Mouse (Mus musculus) erythroblast, embryonic 14.5 days (primary cell): Measurements from ENCODE around the gene Adgrg3. TPM values are rescaled to one million over a fixed set of nuclear protein-coding genes. Genes with fewer than 3 reads are reported as not detected.
"Not testable (repeated sequence)": the region's sequence is repeated elsewhere in the genome, so short reads cannot be mapped to it uniquely, and the experiment has no call there.

Experiments used
- H3K27me3 ChIP-seq: 2 replicates; pipeline ENCODE4 v1.6.1; 2012; ENCODE audit warnings: inconsistent platforms; ENCODE audit not compliant: control insufficient read depth
- H3K36me3 ChIP-seq: 2 replicates; pipeline ENCODE4 v1.6.1; 2012; ENCODE audit warnings: mild to moderate bottlenecking, inconsistent platforms; ENCODE audit not compliant: control insufficient read depth
- H3K4me1 ChIP-seq: 2 replicates; pipeline ENCODE4 v1.6.1; 2012; ENCODE audit warnings: inconsistent platforms; ENCODE audit not compliant: control insufficient read depth
- H3K4me3 ChIP-seq: replicated peaks from 2 replicates; pipeline ENCODE3; 2012; ENCODE audit warnings: moderate library complexity, mild to moderate bottlenecking, inconsistent platforms
- H3K9me3 ChIP-seq: 2 replicates; pipeline ENCODE4 v1.6.1; 2012; ENCODE audit warnings: low read length, inconsistent platforms, mixed read lengths; ENCODE audit not compliant: control insufficient read depth
- GATA1 ChIP-seq: IDR thresholded peaks from 2 replicates; pipeline ENCODE4 v1.6.1; 2012; ENCODE audit warnings: low read length, inconsistent platforms, mixed read lengths
- TAL1 ChIP-seq: IDR thresholded peaks from 3 replicates; pipeline ENCODE4 v1.6.1; 2012; ENCODE audit warnings: low read length, inconsistent platforms, mixed read lengths
- polyA plus RNA-seq: library from polyadenylated mRNA; stranded (reverse); fragments of >175 nt; gene quantifications from 2 replicates; pipeline ENCODE4 v1.2.3, GENCODE M21; 2012

The Adgrg3 gene
- polyA plus RNA-seq, 1 experiment, result 0.17 TPM

GRCm38 (mm10) chr8:95012442-95012919, 5.0 kb upstream of the Adgrg3 start:
- Histone ChIP-seq H3K9me3 (no peaks in the 10 kb centered on the region), H3K36me3 (peaks cover 85% of the 10 kb centered on the region), H3K4me1 (no peaks in the 10 kb centered on the region), H3K4me3 (no peak overlapping the region), H3K27me3 (no peaks in the 10 kb centered on the region)
- no peak for TF ChIP-seq TAL1
- no peak for TF ChIP-seq GATA1

- no peaks in the 10 kb centered on the region; the same call in 1 of the 2 replicates for H3K4me1 ChIP-seq
- H3K36me3 ChIP-seq, result peaks cover 51% of the 10 kb centered on the region
- no peak overlapping the region for H3K4me3 ChIP-seq
- peaks cover 15% of the 10 kb centered on the region for H3K27me3 ChIP-seq
- H3K9me3 ChIP-seq, result no peaks in the 10 kb centered on the region
- TF ChIP-seq TAL1, result no peak
- no peak for TF ChIP-seq GATA1
These were observed 1.6 kb upstream of the Adgrg3 start for GRCm38 (mm10) chr8:95015866-95016265.

DNA sequence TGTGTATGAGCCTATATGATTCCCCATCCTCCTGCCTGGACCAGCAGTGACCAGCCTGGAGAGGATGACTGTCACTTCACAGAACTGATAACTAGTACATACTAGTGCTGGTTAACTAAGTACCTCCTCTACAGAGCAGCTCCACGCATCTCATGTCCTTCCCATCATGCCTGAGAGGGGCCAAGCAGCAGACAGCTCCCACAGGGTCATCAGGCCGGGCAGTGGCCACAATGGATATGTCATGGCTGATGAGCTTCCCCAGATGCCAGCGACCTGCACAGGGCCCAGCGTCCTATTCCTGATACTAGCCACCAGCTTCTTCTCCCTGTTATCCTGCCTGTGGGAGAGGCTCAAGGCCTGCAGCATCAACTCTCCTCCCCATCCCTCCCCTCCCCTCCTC, 808 bp upstream of the Adgrg3 start:
- H3K4me1 ChIP-seq, result no peaks in the 10 kb centered on the region; the same call in 1 of the 2 replicates
- H3K27me3 ChIP-seq, result peaks cover 20% of the 10 kb centered on the region
- no peak overlapping the region for H3K4me3 ChIP-seq
- no peak for TF ChIP-seq TAL1
- no peak for TF ChIP-seq GATA1
- H3K9me3 ChIP-seq, result no peaks in the 10 kb centered on the region
- H3K36me3 ChIP-seq, result peaks cover 43% of the 10 kb centered on the region

- H3K4me3 ChIP-seq, result no peak overlapping the region
These were observed 610 bp downstream of the Adgrg3 start for GRCm38 (mm10) chr8:95017969-95018635.

GRCm38 (mm10) chr8:95020293-95020777, 2.8 kb downstream of the Adgrg3 start:
- Histone ChIP-seq H3K4me3 (no peak overlapping the region), H3K27me3 (peaks cover 20% of the 10 kb centered on the region), H3K36me3 (peaks cover 6% of the 10 kb centered on the region), H3K9me3 (no peaks in the 10 kb centered on the region), H3K4me1 (no peaks in the 10 kb centered on the region; the same call in 1 of the 2 replicates)
- TF ChIP-seq TAL1 (peak; percentile 16; the same call in 1 of the 3 replicates), GATA1 (no peak)

More at GRCm38 (mm10) chr8:95017969-95018635, 610 bp downstream of the Adgrg3 start:
- Histone ChIP-seq H3K36me3 (peaks cover 29% of the 10 kb centered on the region), H3K9me3 (no peaks in the 10 kb centered on the region), H3K4me1 (no peaks in the 10 kb centered on the region; the same call in 1 of the 2 replicates), H3K27me3 (peaks cover 20% of the 10 kb centered on the region)
- TF ChIP-seq GATA1 (no peak), TAL1 (no peak)

DNA sequence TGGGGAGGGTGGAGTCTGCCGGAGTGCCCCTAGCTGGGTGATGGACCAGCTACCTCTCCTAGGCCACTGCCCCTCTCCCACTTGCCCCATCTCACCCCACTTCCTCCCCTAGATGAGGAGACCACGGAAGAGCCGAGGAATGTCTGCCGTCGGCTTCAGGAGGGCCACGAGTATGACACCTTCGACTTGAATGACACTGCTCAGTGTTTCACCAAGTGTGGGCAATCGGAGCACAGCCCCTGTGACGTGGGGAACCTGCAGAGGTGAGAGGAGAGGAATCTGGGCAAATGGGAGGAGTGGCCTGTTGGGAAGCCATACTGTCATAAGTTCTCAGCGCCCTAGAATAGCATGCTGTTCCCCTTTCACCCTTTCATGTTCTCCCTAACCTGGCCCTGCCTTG, 3.3 kb downstream of the Adgrg3 start:
- Histone ChIP-seq H3K4me3 (no peak overlapping the region), H3K4me1 (no peaks in the 10 kb centered on the region; the same call in 1 of the 2 replicates), H3K27me3 (peaks cover 20% of the 10 kb centered on the region), H3K36me3 (peaks cover 1% of the 10 kb centered on the region), H3K9me3 (peaks cover 4% of the 10 kb centered on the region)
- TF ChIP-seq TAL1 (no peak), GATA1 (no peak)

DNA sequence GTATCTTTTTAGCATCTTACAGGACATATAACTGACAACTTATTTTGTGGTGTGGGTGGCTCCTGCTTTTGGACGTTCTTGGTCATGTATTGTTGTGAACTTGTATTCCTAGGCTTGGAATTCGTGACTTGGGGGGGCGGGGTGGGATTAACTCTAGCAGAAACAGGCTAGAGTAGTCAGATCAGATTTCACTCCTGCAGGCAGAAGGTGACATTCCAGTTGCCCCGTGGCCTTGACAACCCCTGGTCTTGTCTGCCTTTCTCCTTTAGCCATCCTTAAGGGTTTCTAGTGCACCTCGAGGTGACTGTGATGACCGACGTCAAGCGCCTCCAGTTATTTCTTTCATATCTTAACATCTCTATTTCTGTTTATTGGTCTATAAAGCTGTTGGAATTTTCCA, 5.7 kb downstream of the Adgrg3 start:
- Histone ChIP-seq H3K4me1 (no peaks in the 10 kb centered on the region; the same call in 1 of the 2 replicates), H3K4me3 (no peak overlapping the region), H3K36me3 (no peaks in the 10 kb centered on the region), H3K27me3 (peaks cover 20% of the 10 kb centered on the region), H3K9me3 (peaks cover 4% of the 10 kb centered on the region)
- TF ChIP-seq GATA1, result no peak
- TF ChIP-seq TAL1, result no peak

DNA sequence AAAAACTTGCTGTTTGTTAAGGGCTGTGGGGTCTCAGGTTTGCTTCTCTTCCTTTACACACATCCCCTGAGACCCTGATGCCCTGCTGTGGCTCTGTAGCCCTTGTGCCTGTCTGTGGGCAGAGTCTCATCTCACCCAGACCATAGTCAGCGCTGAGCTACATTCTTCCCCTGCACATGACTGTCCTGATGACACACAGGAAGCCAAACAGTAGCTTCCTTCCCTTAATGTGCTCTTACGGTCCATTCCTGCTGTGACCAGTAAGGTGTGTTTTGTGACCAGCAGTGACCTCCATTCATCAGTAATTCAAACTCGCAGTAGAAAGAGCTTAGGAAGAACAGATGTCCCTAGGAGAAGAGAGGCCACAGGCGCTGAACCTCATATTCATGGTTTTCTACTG, 6.9 kb downstream of the Adgrg3 start:
- H3K4me1 ChIP-seq, result no peaks in the 10 kb centered on the region; the same call in 1 of the 2 replicates
- peaks cover 4% of the 10 kb centered on the region for H3K9me3 ChIP-seq
- no peaks in the 10 kb centered on the region for H3K36me3 ChIP-seq
- H3K27me3 ChIP-seq, result peaks cover 15% of the 10 kb centered on the region
- TF ChIP-seq TAL1, result no peak
- TF ChIP-seq GATA1, result no peak
- H3K4me3 ChIP-seq, result no peak overlapping the region

DNA sequence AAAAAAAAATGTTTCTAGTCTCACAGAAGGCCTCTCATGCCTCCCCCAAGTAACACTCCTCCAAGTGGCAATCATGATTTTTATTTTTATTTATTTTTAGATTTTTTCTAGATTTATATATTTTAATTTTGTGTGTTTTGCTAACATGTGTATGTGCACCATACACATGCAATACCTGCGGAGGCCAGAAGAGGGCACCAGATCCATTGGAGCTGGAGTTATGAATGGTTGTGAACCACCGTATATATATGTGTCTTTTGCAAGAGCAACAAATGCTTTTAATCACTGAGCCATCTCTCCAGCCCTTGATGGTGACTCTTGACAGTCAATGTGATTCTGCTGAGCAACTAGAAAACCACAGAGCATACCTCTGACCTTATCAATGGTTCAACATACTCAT, 7.9 kb downstream of the Adgrg3 start:
- Histone ChIP-seq H3K27me3 (peaks cover 10% of the 10 kb centered on the region), H3K9me3 (peaks cover 4% of the 10 kb centered on the region), H3K4me1 (no peaks in the 10 kb centered on the region; the same call in 1 of the 2 replicates), H3K4me3 (no peak overlapping the region), H3K36me3 (no peaks in the 10 kb centered on the region)
- no peak for TF ChIP-seq TAL1
- no peak for TF ChIP-seq GATA1

- not testable (repeated sequence) for H3K4me1 ChIP-seq, H3K27me3 ChIP-seq, H3K36me3 ChIP-seq, H3K4me3 ChIP-seq, H3K9me3 ChIP-seq
These were observed 10.9 kb downstream of the Adgrg3 start for GRCm38 (mm10) chr8:95028391-95028790.
